Mouse (Mus musculus) MEL (cell line): ENCODE measurements around the gene Gm43552. TPM values are rescaled to one million over a fixed set of nuclear protein-coding genes. Genes with fewer than 3 reads are reported as not detected.

Source experiments
- DNase-seq: peaks from one replicate; pipeline ENCODE4 v3.0.0; 2011; ENCODE audit warnings: low read depth, low spot score
- H3K27ac ChIP-seq: 2 replicates; pipeline ENCODE4 v1.5.1; 2012; ENCODE audit warnings: low read depth, mild to moderate bottlenecking, control low read depth, low read length, moderate library complexity; ENCODE audit not compliant: control insufficient read depth
- H3K27me3 ChIP-seq, 2 experiments: fragments of 150-350 bp in 1 of 2; sonication (generic) in 1 of 2; 2 replicates each; pipeline ENCODE4 v1.6.1; 2012; ENCODE audit warnings: low read length in 2 of 2, mild to moderate bottlenecking in 2 of 2, improper control_type of control experiment in 1 of 2, moderate library complexity in 1 of 2; ENCODE audit not compliant: insufficient read depth in 2 of 2, control insufficient read depth in 1 of 2
- H3K36me3 ChIP-seq, 2 experiments: 2 replicates each; pipeline ENCODE4 v1.6.1; 2012 to 2014; ENCODE audit warnings: low read length in 2 of 2, improper control_type of control experiment in 1 of 2, inconsistent platforms in 1 of 2, mild to moderate bottlenecking in 1 of 2; ENCODE audit not compliant: insufficient read depth in 2 of 2, control insufficient read depth in 1 of 2
- H3K4me1 ChIP-seq, 2 experiments: fragments of 150-350 bp in 1 of 2; sonication (generic) in 1 of 2; 2 replicates each; pipeline ENCODE4 v1.6.1; 2012; ENCODE audit warnings: low read length in 2 of 2, improper control_type of control experiment in 1 of 2, mild to moderate bottlenecking in 1 of 2; ENCODE audit not compliant: insufficient read depth in 2 of 2, control insufficient read depth in 1 of 2
- H3K4me3 ChIP-seq, 2 experiments: fragments of 150-350 bp in 1 of 2; sonication (generic) in 1 of 2; 2 replicates each; pipeline ENCODE4 v1.5.1; 2012; ENCODE audit warnings: low read depth in 2 of 2, low read length in 2 of 2, mild to moderate bottlenecking in 2 of 2, moderate library complexity in 2 of 2, control low read depth in 1 of 2, improper control_type of control experiment in 1 of 2; ENCODE audit not compliant: control insufficient read depth in 1 of 2, insufficient read depth in 1 of 2
- H3K79me2 ChIP-seq: 2 replicates; pipeline ENCODE4 v1.6.1; 2012; ENCODE audit warnings: mild to moderate bottlenecking, low read length, moderate library complexity; ENCODE audit not compliant: control insufficient read depth, poor library complexity, insufficient read depth
- H3K9ac ChIP-seq: 2 replicates; pipeline ENCODE4 v1.6.1; 2012; ENCODE audit warnings: low read depth, mild to moderate bottlenecking, control low read depth, low read length, moderate library complexity; ENCODE audit not compliant: control insufficient read depth, poor library complexity, severe bottlenecking
- H3K9me3 ChIP-seq: fragments of 150-350 bp; sonication (generic); replicated peaks from 2 replicates; pipeline ENCODE4 v1.6.1; 2012; ENCODE audit warnings: mild to moderate bottlenecking, low read length, improper control_type of control experiment, moderate library complexity; ENCODE audit not compliant: insufficient read depth
- BHLHE40 ChIP-seq: IDR thresholded peaks from 2 replicates; pipeline ENCODE4 v1.6.1; 2012; ENCODE audit warnings: low read depth, mild to moderate bottlenecking, inconsistent platforms, low read length, improper control_type of control experiment, borderline replicate concordance
- CTCF ChIP-seq, 3 experiments: IDR thresholded peaks in 2 of 3; conservative IDR thresholded peaks in 1 of 3; 2 replicates each; pipeline ENCODE4 v1.5.1; 2011 to 2012; ENCODE audit warnings: low read length in 3 of 3, low read depth in 2 of 3, mild to moderate bottlenecking in 2 of 3, improper control_type of control experiment in 1 of 3, inconsistent platforms in 1 of 3, mixed read lengths in 1 of 3, moderate library complexity in 1 of 3; ENCODE audit not compliant: control insufficient read depth in 1 of 3, insufficient read depth in 1 of 3, poor library complexity in 1 of 3, severe bottlenecking in 1 of 3
- E2F4 ChIP-seq: IDR thresholded peaks from 2 replicates; pipeline ENCODE4 v1.6.1; 2011; ENCODE audit warnings: low read depth, low read length, improper control_type of control experiment, borderline replicate concordance
- EP300 ChIP-seq, 2 experiments: IDR thresholded peaks; 2 replicates each; pipeline ENCODE4 v1.6.1; 2011; ENCODE audit warnings: improper control_type of control experiment in 2 of 2, low read length in 2 of 2, low read depth in 1 of 2, mild to moderate bottlenecking in 1 of 2
- GABPA ChIP-seq: IDR thresholded peaks from 2 replicates; pipeline ENCODE4 v1.6.1; 2012; ENCODE audit warnings: low read depth, mild to moderate bottlenecking, inconsistent platforms, low read length, improper control_type of control experiment, moderate library complexity
- HCFC1 ChIP-seq: IDR thresholded peaks from 2 replicates; pipeline ENCODE4 v1.6.1; 2012; ENCODE audit warnings: low read depth, mild to moderate bottlenecking, inconsistent platforms, low read length, improper control_type of control experiment, moderate library complexity
- JUND ChIP-seq: IDR thresholded peaks from 2 replicates; pipeline ENCODE4 v1.6.1; 2011; ENCODE audit warnings: low read depth, mild to moderate bottlenecking, improper control_type of control experiment, low read length
- KAT2A ChIP-seq: conservative IDR thresholded peaks from 2 replicates; pipeline ENCODE4 v1.6.1; 2012; ENCODE audit warnings: low read depth, low read length, improper control_type of control experiment, inconsistent platforms
- MAZ ChIP-seq: IDR thresholded peaks from 2 replicates; pipeline ENCODE4 v1.6.1; 2012; ENCODE audit warnings: low read depth, mild to moderate bottlenecking, inconsistent platforms, low read length, improper control_type of control experiment
- MEF2A ChIP-seq: IDR thresholded peaks from 2 replicates; pipeline ENCODE4 v1.6.1; 2014; ENCODE audit warnings: low read depth, mild to moderate bottlenecking, inconsistent platforms, low read length, improper control_type of control experiment; ENCODE audit not compliant: poor library complexity, insufficient replicate concordance, severe bottlenecking; ENCODE audit errors: extremely low read depth
- MXI1 ChIP-seq: IDR thresholded peaks from 2 replicates; pipeline ENCODE4 v1.6.1; 2011; ENCODE audit warnings: mild to moderate bottlenecking, low read depth, low read length, improper control_type of control experiment
- MYB ChIP-seq: IDR thresholded peaks from 2 replicates; pipeline ENCODE4 v1.6.1; 2011; ENCODE audit warnings: mild to moderate bottlenecking, low read depth, low read length, improper control_type of control experiment
- MYC ChIP-seq: IDR thresholded peaks from 2 replicates; pipeline ENCODE4 v1.6.1; 2011; ENCODE audit warnings: low read depth, mild to moderate bottlenecking, low read length, improper control_type of control experiment, moderate library complexity
- NELFE ChIP-seq: IDR thresholded peaks from 2 replicates; pipeline ENCODE4 v1.6.1; 2011; ENCODE audit warnings: low read depth, low read length, improper control_type of control experiment
- POLR2A ChIP-seq, 2 experiments: IDR thresholded peaks; 2 replicates each; pipeline ENCODE4 v1.6.1; 2011 to 2012; ENCODE audit warnings: low read length in 2 of 2, mild to moderate bottlenecking in 2 of 2, control low read depth in 1 of 2, improper control_type of control experiment in 1 of 2, low read depth in 1 of 2, moderate library complexity in 1 of 2; ENCODE audit not compliant: control insufficient read depth in 1 of 2, insufficient read depth in 1 of 2, poor library complexity in 1 of 2
- POLR2AphosphoS5 ChIP-seq: IDR thresholded peaks from 2 replicates; pipeline ENCODE4 v1.6.1; 2012; ENCODE audit warnings: low read depth, borderline replicate concordance, mild to moderate bottlenecking, inconsistent platforms, low read length, moderate library complexity, mixed read lengths
- RAD21 ChIP-seq: IDR thresholded peaks from 2 replicates; pipeline ENCODE4 v1.6.1; 2011; ENCODE audit warnings: mild to moderate bottlenecking, low read depth, low read length, improper control_type of control experiment
- SIN3A ChIP-seq: IDR thresholded peaks from 2 replicates; pipeline ENCODE4 v1.6.1; 2012; ENCODE audit warnings: low read length, improper control_type of control experiment, inconsistent platforms
- SMC3 ChIP-seq: IDR thresholded peaks from 2 replicates; pipeline ENCODE4 v1.6.1; 2011; ENCODE audit warnings: low read depth, low read length, improper control_type of control experiment
- TAL1 ChIP-seq: IDR thresholded peaks from 2 replicates; pipeline ENCODE4 v1.6.1; 2012; ENCODE audit warnings: mild to moderate bottlenecking, inconsistent platforms, low read length, moderate library complexity, mixed read lengths
- UBTF ChIP-seq: IDR thresholded peaks from 2 replicates; pipeline ENCODE4 v1.6.1; 2012; ENCODE audit warnings: low read depth, mild to moderate bottlenecking, inconsistent platforms, low read length, improper control_type of control experiment, moderate library complexity, borderline replicate concordance; ENCODE audit not compliant: insufficient read depth
- USF2 ChIP-seq, 2 experiments: IDR thresholded peaks; 2 replicates each; pipeline ENCODE4 v1.6.1; 2011 to 2012; ENCODE audit warnings: improper control_type of control experiment in 2 of 2, low read length in 2 of 2, borderline replicate concordance in 1 of 2, inconsistent platforms in 1 of 2, low read depth in 1 of 2, mild to moderate bottlenecking in 1 of 2; ENCODE audit not compliant: insufficient read depth in 1 of 2
- ZC3H11A ChIP-seq: IDR thresholded peaks from 2 replicates; pipeline ENCODE4 v1.6.1; 2012; ENCODE audit warnings: low read depth, mild to moderate bottlenecking, inconsistent platforms, low read length, improper control_type of control experiment
- polyA plus RNA-seq, 2 experiments: library from polyadenylated mRNA; stranded (reverse) in 1 of 2; unstranded in 1 of 2; fragments of >175 nt in 1 of 2; fragments of >200 nt in 1 of 2; gene quantifications; 2 replicates each; pipeline versions ENCODE4 v1.2.1 to v1.2.4; 2012; ENCODE audit warnings: low replicate concordance in 2 of 2, low read depth in 1 of 2; ENCODE audit not compliant: insufficient read length in 2 of 2, insufficient read depth in 1 of 2, missing spikeins in 1 of 2
- total RNA-seq: library from RNA; depleted of rRNA; stranded (reverse); fragments of 300-350 nt; gene quantifications from 2 replicates; pipeline ENCODE4 v1.2.3, GENCODE M21; 2012

The Gm43552 gene
- total and polyA plus RNA-seq, 3 experiments = 1.7 TPM; not detected in 2

DNA sequence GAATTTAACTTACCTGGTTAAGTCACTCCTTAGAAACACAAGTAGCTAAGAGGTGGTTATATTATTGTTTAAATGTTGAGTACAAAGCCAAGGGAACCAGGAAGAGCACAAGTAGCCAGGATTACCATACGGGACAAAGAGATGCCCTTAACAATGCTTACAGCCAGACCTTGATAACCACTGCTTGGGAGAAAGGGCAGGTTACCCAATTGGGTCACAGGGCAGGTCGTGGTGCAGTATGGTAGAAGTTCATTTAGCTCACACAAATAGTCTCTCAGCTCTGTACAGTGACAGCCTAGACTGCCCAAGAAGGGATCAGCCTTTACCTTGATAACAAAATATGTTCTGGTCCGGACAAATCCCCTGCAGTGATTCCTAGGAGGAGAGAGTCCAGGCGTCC lies 43.7 kb downstream of the Gm43552 start:
- no peaks in the 10 kb centered on the region for H3K27me3 ChIP-seq
- no peak overlapping the region for H3K4me3 ChIP-seq
- no peak overlapping the region for H3K27ac ChIP-seq
- no peak for DNase-seq
- no peaks in the 10 kb centered on the region; a peak in 1 of 4 replicates for H3K36me3 ChIP-seq
- no peaks in the 10 kb centered on the region for H3K9me3 ChIP-seq
- TF ChIP-seq KAT2A (no peak), TAL1 (no peak), NELFE (no peak), CTCF (IDR thresholded peaks at IDR 0.05 in 2 of 3, conservative IDR thresholded peaks at IDR 0.05 in 1 of 3; ENCODE audit: control insufficient read depth in 1 of 3, insufficient read depth in 1 of 3, low read depth in 2 of 3, low read length in 3 of 3, poor library complexity in 1 of 3, severe bottlenecking in 1 of 3) (no peak), EP300 (IDR thresholded peaks at IDR 0.05; ENCODE audit: low read depth in 1 of 2, low read length in 2 of 2) (no peak), E2F4 (no peak), ZC3H11A (no peak), MXI1 (no peak), MEF2A (no peak), MYC (no peak), SIN3A (no peak), RAD21 (no peak), GABPA (no peak), MAZ (no peak), JUND (no peak), SMC3 (no peak)
- no peaks in the 10 kb centered on the region for H3K4me1 ChIP-seq
- H3K9ac ChIP-seq = no peak overlapping the region
- no peaks in the 10 kb centered on the region for H3K79me2 ChIP-seq

DNA sequence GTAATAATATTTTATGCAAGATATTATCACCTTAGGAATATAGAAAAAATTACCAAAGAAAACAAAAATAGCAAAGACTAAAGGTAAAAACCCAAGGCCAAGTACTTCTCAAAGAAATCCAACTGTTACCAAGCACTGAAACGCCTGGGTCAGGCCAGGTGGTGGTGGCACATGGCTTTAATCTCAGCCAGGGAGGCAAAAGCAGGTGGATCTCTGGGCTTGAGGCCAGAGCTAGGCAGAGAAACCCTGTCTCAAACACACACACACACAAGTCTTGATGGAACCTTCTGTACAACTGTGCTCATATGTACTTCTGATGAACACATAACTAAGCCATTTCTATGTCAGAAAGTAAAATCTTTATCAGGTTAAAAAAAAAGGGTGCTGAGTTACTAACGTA lies 44.8 kb downstream of the Gm43552 start:
- H3K27ac ChIP-seq = no peak overlapping the region
- no peaks in the 10 kb centered on the region for H3K4me1 ChIP-seq
- no peaks in the 10 kb centered on the region for H3K79me2 ChIP-seq
- no peaks in the 10 kb centered on the region; a peak in 1 of 4 replicates for H3K36me3 ChIP-seq
- H3K9ac ChIP-seq = no peak overlapping the region
- TF ChIP-seq MEF2A = no peak
- TF ChIP-seq USF2 (IDR thresholded peaks at IDR 0.05; ENCODE audit: borderline replicate concordance in 1 of 2, insufficient read depth in 1 of 2, low read depth in 1 of 2, low read length in 2 of 2) = no peak
- no peak for TF ChIP-seq E2F4
- TF ChIP-seq POLR2AphosphoS5 = no peak
- TF ChIP-seq UBTF = no peak
- no peak for TF ChIP-seq BHLHE40
- TF ChIP-seq MAZ = no peak
- no peak for TF ChIP-seq MYB
- no peak for TF ChIP-seq MYC
- TF ChIP-seq POLR2A (IDR thresholded peaks at IDR 0.05; ENCODE audit: control insufficient read depth in 1 of 2, insufficient read depth in 1 of 2, low read depth in 1 of 2, low read length in 2 of 2, poor library complexity in 1 of 2) = no peak
- no peak for TF ChIP-seq HCFC1
- H3K4me3 ChIP-seq = no peak overlapping the region
- H3K27me3 ChIP-seq = no peaks in the 10 kb centered on the region
- no peak for DNase-seq
- H3K9me3 ChIP-seq = no peaks in the 10 kb centered on the region
